Mouse (Mus musculus): ENCODE results near the gene Prkcb. TPM values are rescaled to one million over a fixed set of nuclear protein-coding genes. Genes with fewer than 3 reads are reported as not detected.

Prkcb gene
- polyA plus RNA-seq, 1 experiment from 2014 or later = 24.5 TPM

DNA sequence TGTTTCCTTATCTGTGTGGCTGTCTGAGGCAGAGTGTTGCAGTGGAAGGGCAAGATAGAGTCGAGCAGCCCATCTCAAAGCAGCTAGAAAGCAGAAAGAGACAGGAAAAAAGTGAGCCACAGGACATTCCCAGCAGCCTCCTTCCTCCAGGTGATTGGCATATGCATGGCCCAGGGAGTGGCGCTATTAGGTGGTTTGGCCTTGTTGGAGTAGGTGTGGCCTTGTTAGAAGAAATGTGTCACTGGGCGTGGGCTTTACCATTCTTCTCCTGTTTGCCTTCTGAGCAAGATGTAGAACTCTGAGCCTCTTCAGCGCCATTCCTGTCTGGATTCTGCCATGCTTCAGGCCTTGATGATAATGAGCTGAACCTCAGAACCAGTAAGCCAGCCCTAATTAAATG is 325.3 kb downstream of the Prkcb start:
- Histone ChIP-seq H3K4me3 (no peak overlapping the region), H3K27me3 (replicated peaks) (no peaks in the 10 kb centered on the region), H3K4me2 (replicated peaks) (no peak overlapping the region), H3K4me1 (no peaks in the 10 kb centered on the region), H3K36me3 (no peaks in the 10 kb centered on the region), H3K27ac (no peak overlapping the region), H3K9ac (no peak overlapping the region), H3K9me3 (no peaks in the 10 kb centered on the region)
- 87% methylated on average over 4 of the region's 4 CpGs for WGBS
- no peak for ATAC-seq (ENCODE audit: low FRiP score, low read depth)

DNA sequence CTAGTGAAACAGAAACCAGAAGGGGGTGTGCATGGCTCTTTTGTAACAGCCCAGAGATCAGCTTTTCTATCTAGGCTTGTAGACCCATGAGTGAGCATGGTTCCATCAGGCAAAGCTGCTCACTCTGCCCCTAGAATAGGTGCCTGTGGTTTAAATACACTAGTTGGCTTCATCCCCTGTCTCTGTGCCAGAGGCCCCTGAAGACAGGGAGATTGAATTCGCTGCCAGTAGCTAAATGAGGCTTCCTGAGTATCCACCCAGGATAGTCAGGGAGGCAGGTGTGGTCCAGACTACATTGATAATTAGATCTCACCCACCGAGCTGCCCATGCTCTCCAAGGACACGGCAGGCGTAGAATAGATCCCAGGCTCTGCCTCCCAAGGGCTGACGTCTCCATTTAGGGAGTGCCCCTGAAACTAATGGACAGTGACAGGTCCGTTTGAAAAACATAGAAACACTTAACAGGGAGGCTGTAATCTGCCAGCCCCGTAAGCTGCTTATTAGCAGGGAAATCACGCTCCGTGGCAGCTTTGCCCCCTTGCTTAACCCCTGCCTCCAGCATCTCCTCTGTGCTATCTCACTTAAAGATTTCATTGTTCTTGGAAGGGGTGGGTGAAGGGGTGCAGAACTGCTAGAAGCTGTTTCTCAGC is 333.7 kb downstream of the Prkcb start:
- no peak for ATAC-seq (ENCODE audit: low FRiP score, low read depth)
- no peaks in the 10 kb centered on the region for H3K9me3 ChIP-seq
- H3K9ac ChIP-seq = no peak overlapping the region
- H3K4me2 ChIP-seq (replicated peaks) = no peak overlapping the region
- H3K4me1 ChIP-seq = peaks cover 8% of the 10 kb centered on the region; the same call in 1 of the 2 replicates
- H3K4me3 ChIP-seq = no peak overlapping the region
- WGBS = 48% methylated on average over 9 of the region's 9 CpGs
- H3K27me3 ChIP-seq (replicated peaks) = no peaks in the 10 kb centered on the region
- no peak overlapping the region for H3K27ac ChIP-seq
- H3K36me3 ChIP-seq = no peaks in the 10 kb centered on the region

DNA sequence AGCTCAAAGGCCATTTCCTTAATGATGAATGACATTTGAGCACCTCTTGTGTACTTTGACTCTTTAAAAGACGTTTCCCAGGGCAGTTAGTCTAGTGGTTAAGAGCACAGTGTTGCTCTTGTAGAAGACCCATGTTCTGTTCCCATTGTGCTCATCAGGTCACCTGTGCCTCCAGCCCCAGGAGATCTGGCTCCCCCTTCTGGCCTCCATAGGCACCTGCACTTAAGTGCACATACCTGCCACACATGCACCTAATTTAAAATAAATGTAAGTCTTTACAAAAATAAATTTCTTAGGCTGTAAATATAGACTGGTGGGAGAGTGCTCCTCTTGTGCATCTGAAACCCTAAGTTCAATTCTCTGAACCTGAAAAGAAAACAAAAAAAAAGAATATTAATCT is 335.2 kb downstream of the Prkcb start:
- Histone ChIP-seq H3K4me3 (no peak overlapping the region), H3K4me1 (peaks cover 8% of the 10 kb centered on the region; the same call in 1 of the 2 replicates), H3K4me2 (replicated peaks) (no peak overlapping the region), H3K27ac (no peak overlapping the region), H3K9me3 (no peaks in the 10 kb centered on the region), H3K36me3 (no peaks in the 10 kb centered on the region), H3K27me3 (replicated peaks) (no peaks in the 10 kb centered on the region), H3K9ac (no peak overlapping the region)
- ATAC-seq (ENCODE audit: low FRiP score, low read depth) = no peak
- 67% methylated on average over 1 of the region's 1 CpGs for WGBS

DNA sequence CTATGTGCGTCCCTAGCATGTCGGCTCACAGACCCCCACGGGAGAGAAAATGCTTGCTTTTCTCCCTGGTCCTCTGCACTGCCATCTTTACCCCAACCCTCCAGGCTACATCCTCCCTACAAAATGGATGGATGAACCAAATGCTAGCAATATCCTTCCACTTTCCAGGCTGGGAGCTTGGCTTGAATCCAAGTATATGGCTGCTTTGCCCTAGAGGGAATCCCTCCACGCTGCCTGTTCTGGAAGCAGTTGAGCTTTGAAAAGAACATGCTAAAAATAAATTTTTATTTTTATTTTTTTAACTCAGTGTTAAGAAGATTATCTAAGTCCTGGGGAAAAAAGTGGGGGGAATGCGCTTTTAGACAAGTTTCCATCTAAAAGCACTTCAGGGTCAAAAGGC is 339.5 kb downstream of the Prkcb start:
- no peak overlapping the region for H3K27ac ChIP-seq
- H3K36me3 ChIP-seq = no peaks in the 10 kb centered on the region
- 90% methylated on average over 5 of the region's 5 CpGs for WGBS
- H3K9ac ChIP-seq = no peak overlapping the region
- H3K9me3 ChIP-seq = no peaks in the 10 kb centered on the region
- no peaks in the 10 kb centered on the region for H3K27me3 ChIP-seq (replicated peaks)
- H3K4me3 ChIP-seq = no peak overlapping the region
- ATAC-seq (ENCODE audit: low FRiP score, low read depth) = no peak
- H3K4me2 ChIP-seq (replicated peaks) = no peak overlapping the region
- H3K4me1 ChIP-seq = no peaks in the 10 kb centered on the region

DNA sequence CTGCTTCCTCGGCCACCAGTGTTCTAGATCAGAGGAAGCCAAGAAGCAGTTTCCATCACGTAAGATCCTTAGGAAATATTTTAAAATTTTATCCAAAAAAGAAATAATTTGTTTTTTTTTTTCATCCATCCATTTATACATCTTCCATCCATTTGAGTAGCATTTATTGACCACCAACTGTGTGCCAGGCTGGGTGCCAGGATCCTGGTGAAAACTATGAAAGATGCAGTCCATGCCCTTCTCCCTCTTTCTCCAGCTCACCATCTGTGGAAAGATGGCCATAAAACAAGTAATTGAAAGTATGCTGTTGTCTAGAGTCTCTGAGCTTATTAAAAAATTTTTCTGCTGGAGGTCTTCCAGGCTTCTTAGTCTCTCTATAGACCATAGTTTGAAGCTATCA is 341.8 kb downstream of the Prkcb start:
- Histone ChIP-seq H3K4me3 (no peak overlapping the region), H3K4me2 (replicated peaks) (no peak overlapping the region), H3K4me1 (no peaks in the 10 kb centered on the region), H3K9me3 (no peaks in the 10 kb centered on the region), H3K27me3 (replicated peaks) (no peaks in the 10 kb centered on the region), H3K36me3 (no peaks in the 10 kb centered on the region), H3K9ac (no peak overlapping the region), H3K27ac (no peak overlapping the region)
- ATAC-seq (ENCODE audit: low FRiP score, low read depth) = no peak
- WGBS = 87% methylated on average over 2 of the region's 2 CpGs

DNA sequence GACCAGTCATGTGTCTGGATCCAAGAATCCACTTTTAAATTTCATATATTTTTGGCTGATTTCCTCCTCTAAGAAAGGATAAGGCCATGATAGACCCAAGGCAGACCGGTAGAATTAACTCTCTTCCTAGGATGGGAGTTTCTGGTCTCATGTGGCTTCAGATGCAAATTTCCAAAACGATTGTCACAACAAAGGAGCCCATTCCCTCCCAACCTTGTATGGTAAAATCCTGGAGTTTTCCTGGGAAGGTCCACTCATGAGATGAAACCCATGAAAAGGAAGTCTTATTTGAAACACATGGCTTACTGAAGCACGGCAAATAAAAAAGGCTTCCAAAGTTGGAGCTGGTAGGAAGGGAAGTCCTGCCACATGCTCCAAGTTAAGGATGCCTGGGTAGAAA is 342.6 kb downstream of the Prkcb start:
- Histone ChIP-seq H3K4me2 (replicated peaks) (no peak overlapping the region), H3K36me3 (no peaks in the 10 kb centered on the region), H3K9me3 (no peaks in the 10 kb centered on the region), H3K4me1 (no peaks in the 10 kb centered on the region), H3K27ac (no peak overlapping the region), H3K9ac (no peak overlapping the region), H3K27me3 (replicated peaks) (no peaks in the 10 kb centered on the region), H3K4me3 (no peak overlapping the region)
- 62% methylated on average over 3 of the region's 3 CpGs for WGBS
- no peak for ATAC-seq (ENCODE audit: low FRiP score, low read depth)

DNA sequence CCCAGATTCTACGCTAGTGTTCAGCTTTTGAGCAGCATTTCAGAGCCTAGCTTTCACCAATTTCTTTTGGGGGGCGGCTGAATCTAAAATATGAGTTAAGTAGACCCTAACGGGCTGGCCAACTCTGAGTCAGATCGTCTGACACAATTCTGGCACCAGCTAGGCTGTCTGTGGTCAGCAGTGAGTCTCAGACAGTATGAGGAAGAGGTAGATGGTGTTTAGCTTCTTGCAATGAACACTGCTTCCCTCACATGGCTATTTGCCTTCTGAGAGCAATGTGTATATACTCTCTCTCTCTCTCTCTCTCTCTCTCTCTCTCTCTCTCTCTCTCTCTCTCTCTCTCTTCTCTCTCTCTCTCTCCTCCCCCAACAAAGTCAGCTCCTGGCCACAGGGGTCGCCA is 344.4 kb downstream of the Prkcb start:
- Histone ChIP-seq H3K9ac (no peak overlapping the region), H3K4me3 (no peak overlapping the region), H3K27ac (no peak overlapping the region), H3K27me3 (replicated peaks) (no peaks in the 10 kb centered on the region), H3K4me2 (replicated peaks) (no peak overlapping the region), H3K4me1 (no peaks in the 10 kb centered on the region), H3K9me3 (no peaks in the 10 kb centered on the region), H3K36me3 (no peaks in the 10 kb centered on the region)
- ATAC-seq (ENCODE audit: low FRiP score, low read depth) = no peak
- 84% methylated on average over 5 of the region's 5 CpGs for WGBS

DNA sequence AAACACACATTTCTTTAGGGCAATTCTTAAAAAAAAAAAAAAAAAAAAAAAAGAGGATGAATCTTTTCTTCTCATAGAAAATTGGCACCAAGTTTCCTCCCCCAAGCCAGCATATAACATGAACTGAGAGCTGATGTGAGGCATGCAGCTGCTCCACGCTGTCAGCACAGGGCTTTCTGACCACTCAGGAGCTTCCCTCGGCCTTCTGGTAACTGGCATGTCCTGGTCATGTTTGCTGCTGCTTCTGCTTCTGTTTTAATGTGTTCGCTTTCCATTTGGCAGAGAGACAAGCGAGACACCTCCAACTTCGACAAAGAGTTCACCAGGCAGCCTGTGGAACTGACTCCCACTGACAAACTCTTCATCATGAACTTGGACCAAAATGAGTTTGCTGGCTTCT is 344.9 kb downstream of the Prkcb start:
- Histone ChIP-seq H3K4me3 (no peak overlapping the region), H3K9me3 (no peaks in the 10 kb centered on the region), H3K9ac (no peak overlapping the region), H3K4me1 (no peaks in the 10 kb centered on the region), H3K4me2 (replicated peaks) (no peak overlapping the region), H3K36me3 (no peaks in the 10 kb centered on the region), H3K27ac (no peak overlapping the region), H3K27me3 (replicated peaks) (no peaks in the 10 kb centered on the region)
- 92% methylated on average over 5 of the region's 5 CpGs for WGBS
- ATAC-seq (ENCODE audit: low FRiP score, low read depth) = no peak

DNA sequence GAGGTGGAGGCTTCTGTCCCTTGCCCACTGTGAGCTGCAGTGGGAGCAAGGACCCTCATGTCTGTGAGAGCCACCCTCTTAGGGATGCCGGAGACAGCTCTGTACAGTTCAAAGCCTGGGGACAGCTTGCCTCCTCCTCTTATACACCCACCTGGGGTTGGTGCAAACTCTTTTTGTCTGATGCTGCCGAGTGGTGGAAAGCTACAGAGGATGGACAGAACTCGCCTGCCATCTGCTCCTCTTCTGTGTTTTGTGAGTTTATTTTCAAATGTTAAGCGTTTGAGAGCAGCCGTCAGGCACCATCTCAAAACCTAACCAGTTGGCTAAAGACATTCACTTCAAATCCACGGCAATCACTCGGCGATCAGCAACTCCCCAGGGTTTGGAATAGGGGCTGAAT is 355.1 kb downstream of the Prkcb start:
- Histone ChIP-seq H3K4me3 (no peak overlapping the region), H3K9me3 (no peaks in the 10 kb centered on the region), H3K36me3 (no peaks in the 10 kb centered on the region), H3K27me3 (replicated peaks) (no peaks in the 10 kb centered on the region), H3K9ac (no peak overlapping the region), H3K4me2 (replicated peaks) (no peak overlapping the region), H3K4me1 (no peaks in the 10 kb centered on the region), H3K27ac (no peak overlapping the region)
- ATAC-seq (ENCODE audit: low FRiP score, low read depth) = no peak
- WGBS = 91% methylated on average over 8 of the region's 8 CpGs

DNA sequence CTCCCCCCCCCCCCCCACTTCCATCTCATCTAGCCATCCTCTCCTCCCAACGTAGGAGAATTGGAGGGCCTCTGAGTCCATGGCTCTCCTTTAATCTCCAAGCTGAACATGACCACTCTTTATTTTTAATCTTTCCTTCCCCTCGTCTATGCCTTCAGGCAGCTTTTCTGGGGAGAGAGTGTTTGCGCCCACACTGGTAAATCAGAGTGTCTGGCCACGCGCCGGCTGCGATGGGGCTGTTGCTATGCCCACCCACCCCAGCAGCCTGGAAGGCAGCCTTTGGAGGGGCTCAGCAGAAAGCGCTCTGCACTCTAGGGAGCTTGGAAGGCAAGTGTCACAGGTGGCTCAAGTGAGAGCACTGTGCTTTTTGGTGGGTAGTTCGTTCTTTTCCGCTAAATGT is 360.8 kb downstream of the Prkcb start:
- Histone ChIP-seq H3K9ac (no peak overlapping the region), H3K4me3 (no peak overlapping the region), H3K4me1 (no peaks in the 10 kb centered on the region), H3K9me3 (no peaks in the 10 kb centered on the region), H3K4me2 (replicated peaks) (no peak overlapping the region), H3K36me3 (no peaks in the 10 kb centered on the region), H3K27me3 (replicated peaks) (no peaks in the 10 kb centered on the region), H3K27ac (no peak overlapping the region)
- ATAC-seq (ENCODE audit: low FRiP score, low read depth) = no peak
- WGBS = 86% methylated on average over 10 of the region's 10 CpGs

DNA sequence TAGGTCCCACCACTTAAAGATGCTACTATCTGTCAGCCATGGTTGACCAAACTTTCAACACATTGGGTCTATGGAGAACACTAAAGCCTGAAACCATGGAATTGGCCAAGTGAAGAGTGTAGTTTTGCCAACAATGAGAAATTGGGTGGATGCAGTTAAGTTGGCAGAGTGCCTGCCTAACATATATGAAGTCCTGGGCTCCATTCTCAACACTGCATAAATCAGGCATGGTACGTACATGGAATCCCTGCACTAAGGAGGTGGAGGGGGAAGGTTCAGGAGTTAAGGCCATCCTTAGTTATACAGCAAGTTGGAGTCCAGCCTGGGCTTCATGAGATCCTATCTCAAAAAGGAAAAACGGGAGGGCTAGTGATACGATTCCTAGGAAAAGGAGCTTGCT is 364.0 kb downstream of the Prkcb start:
- ATAC-seq (ENCODE audit: low FRiP score, low read depth) = no peak
- Histone ChIP-seq H3K36me3 (no peaks in the 10 kb centered on the region), H3K4me1 (no peaks in the 10 kb centered on the region), H3K27me3 (replicated peaks) (no peaks in the 10 kb centered on the region), H3K4me3 (no peak overlapping the region), H3K27ac (no peak overlapping the region), H3K4me2 (replicated peaks) (no peak overlapping the region), H3K9me3 (no peaks in the 10 kb centered on the region), H3K9ac (no peak overlapping the region)
- WGBS = 91% methylated on average over 3 of the region's 3 CpGs

DNA sequence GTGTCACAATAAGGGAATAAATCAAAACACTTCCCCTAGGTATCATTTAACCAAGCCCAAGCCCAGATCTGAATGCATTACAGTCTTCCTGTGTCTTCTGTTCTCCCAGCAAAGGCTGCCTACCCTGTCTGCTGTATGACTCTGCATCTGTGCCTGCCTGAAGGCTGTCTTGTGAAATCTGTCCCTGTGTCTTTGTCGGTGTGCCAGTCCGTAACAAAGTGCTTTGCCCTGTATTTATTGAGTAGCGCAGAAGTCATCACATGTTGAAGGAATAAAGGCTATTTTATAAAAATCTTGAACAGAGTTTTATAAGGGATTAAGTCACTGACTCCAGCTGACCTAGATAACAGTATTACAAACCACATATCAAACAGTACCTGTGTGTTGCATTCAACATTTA is 368.1 kb downstream of the Prkcb start:
- Histone ChIP-seq H3K4me1 (no peaks in the 10 kb centered on the region), H3K36me3 (no peaks in the 10 kb centered on the region), H3K9me3 (no peaks in the 10 kb centered on the region), H3K4me3 (no peak overlapping the region), H3K27me3 (replicated peaks) (no peaks in the 10 kb centered on the region), H3K4me2 (replicated peaks) (no peak overlapping the region), H3K27ac (no peak overlapping the region), H3K9ac (no peak overlapping the region)
- WGBS = 86% methylated on average over 3 of the region's 3 CpGs
- ATAC-seq (ENCODE audit: low FRiP score, low read depth) = no peak

DNA sequence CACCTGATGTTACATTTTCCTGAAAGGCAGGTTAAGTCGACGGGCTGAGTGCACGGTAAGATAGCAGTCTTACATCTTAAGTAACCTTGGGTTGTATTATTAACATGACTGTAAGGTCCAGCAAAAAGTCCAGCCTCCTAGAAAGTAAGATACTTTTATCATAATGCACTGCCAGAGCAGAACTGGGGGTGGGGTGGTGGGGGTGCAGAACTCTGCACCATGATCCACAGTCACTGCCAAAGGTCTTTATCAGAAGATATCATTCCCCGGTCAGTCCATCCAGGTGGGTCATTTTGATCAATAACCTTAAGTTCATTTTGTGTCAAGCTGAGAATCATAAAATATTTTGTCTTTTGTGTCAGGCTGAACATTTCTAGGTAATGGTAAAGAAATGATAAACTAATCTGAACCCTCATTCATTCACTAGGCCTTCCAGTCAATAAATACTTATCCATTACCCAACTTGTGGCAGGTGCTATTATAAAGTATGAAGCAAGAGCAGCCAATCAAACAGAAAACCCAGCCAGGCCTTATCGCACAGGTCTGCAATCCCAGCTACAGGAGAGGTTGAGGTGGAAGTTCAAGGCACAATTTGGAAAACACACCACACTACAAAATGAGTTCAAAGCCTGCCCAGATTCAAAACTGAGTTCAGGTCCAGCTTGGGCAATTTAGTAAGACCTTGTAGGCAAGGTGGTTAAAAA is 369.0 kb downstream of the Prkcb start:
- H3K9me3 ChIP-seq = no peaks in the 10 kb centered on the region
- H3K4me1 ChIP-seq = no peaks in the 10 kb centered on the region
- no peaks in the 10 kb centered on the region for H3K27me3 ChIP-seq (replicated peaks)
- no peak overlapping the region for H3K9ac ChIP-seq
- WGBS = 90% methylated on average over 5 of the region's 5 CpGs
- H3K36me3 ChIP-seq = no peaks in the 10 kb centered on the region
- no peak overlapping the region for H3K4me3 ChIP-seq
- H3K4me2 ChIP-seq (replicated peaks) = no peak overlapping the region
- H3K27ac ChIP-seq = no peak overlapping the region
- no peak for ATAC-seq (ENCODE audit: low FRiP score, low read depth)

Data from neural tube, embryonic 12.5 days (tissue).